Mouse (Mus musculus) MN1 (cell line): ENCODE data around the gene Rho.

Experiments
- DNase-seq: peaks from one replicate; pipeline ENCODE4 v3.0.0-alpha.2; 2016; ENCODE audit warnings: low spot score

Rho gene

GRCm38 (mm10) chr6:115975606-115976005 lies 44.1 kb downstream of the Rho start:
- DNase-seq: no peak

- DNase-seq: peak; percentile 52
Observed at GRCm38 (mm10) chr6:115977810-115978209, 46.3 kb downstream of the Rho start.

- no peak for DNase-seq
Observed at GRCm38 (mm10) chr6:115978596-115978995, 47.0 kb downstream of the Rho start.

GRCm38 (mm10) chr6:115982889-115983288 lies 51.3 kb downstream of the Rho start:
- no peak for DNase-seq

GRCm38 (mm10) chr6:115983306-115984038 lies 51.9 kb downstream of the Rho start:
- no peak for DNase-seq

GRCm38 (mm10) chr6:115984580-115984979 lies 53.0 kb downstream of the Rho start:
- no peak for DNase-seq

- no peak for DNase-seq
Observed at GRCm38 (mm10) chr6:115985622-115986021, 54.1 kb downstream of the Rho start.

GRCm38 (mm10) chr6:115986472-115987095 lies 55.0 kb downstream of the Rho start:
- peak; percentile 56 for DNase-seq

GRCm38 (mm10) chr6:115987096-115987747 lies 55.7 kb downstream of the Rho start:
- DNase-seq: no peak

GRCm38 (mm10) chr6:115989032-115989431 lies 57.5 kb downstream of the Rho start:
- DNase-seq: peak; percentile 56

- DNase-seq: no peak
Observed at GRCm38 (mm10) chr6:115989607-115990006, 58.1 kb downstream of the Rho start.
